Mouse (Mus musculus) liver, embryonic 14.5 days (tissue): ENCODE data around the gene Txndc12. TPM values are rescaled to one million over a fixed set of nuclear protein-coding genes. Genes with fewer than 3 reads are reported as not detected.

ENCODE experiments used
- ATAC-seq: fragments of 200-750 bp; cut with Nextera tagmentation; 2 replicates; pipeline ENCODE4 v1.8.0; 2017; ENCODE audit warnings: moderate number of reproducible peaks, mild to moderate bottlenecking, moderate library complexity; ENCODE audit not compliant: insufficient read depth
- DNase-seq, 3 experiments: peaks; one replicate each; pipeline ENCODE4 v3.0.0-alpha.2; 2012 to 2013; ENCODE audit warnings: low read depth in 3 of 3, low spot score in 3 of 3
- H3K27ac ChIP-seq: fragments of 300-500 bp; sonication (generic); 2 replicates; pipeline ENCODE4 v1.5.1; 2014; ENCODE audit warnings: moderate library complexity, mild to moderate bottlenecking, control low read depth, inconsistent platforms
- H3K27me3 ChIP-seq: fragments of 300-500 bp; sonication (generic); 2 replicates; pipeline ENCODE4 v1.6.1; 2014; ENCODE audit warnings: mild to moderate bottlenecking, low read length, moderate library complexity; ENCODE audit not compliant: control insufficient read depth, insufficient read depth
- H3K36me3 ChIP-seq: fragments of 300-500 bp; sonication (generic); replicated peaks from 2 replicates; pipeline ENCODE4 v1.6.1; 2014; ENCODE audit warnings: low read depth; ENCODE audit not compliant: control insufficient read depth, insufficient read depth
- H3K4me1 ChIP-seq, 2 experiments: fragments of 200-500 bp in 1 of 2; fragments of 300-500 bp in 1 of 2; sonication (generic) in 1 of 2; replicated peaks; 2 replicates each; pipeline ENCODE4 v1.6.1; 2012 to 2014; ENCODE audit warnings: antibody characterized with exemption in 1 of 2, inconsistent platforms in 1 of 2, low read length in 1 of 2; ENCODE audit not compliant: control insufficient read depth in 2 of 2, insufficient read depth in 2 of 2
- H3K4me2 ChIP-seq: fragments of 300-500 bp; sonication (generic); 2 replicates; pipeline ENCODE4 v1.6.1; 2014; ENCODE audit warnings: low read depth, mild to moderate bottlenecking, control low read depth, moderate library complexity
- H3K4me3 ChIP-seq, 2 experiments: fragments of 200-500 bp in 1 of 2; fragments of 300-500 bp in 1 of 2; sonication (generic) in 1 of 2; 2 replicates each; pipeline ENCODE4 v1.5.1; 2012 to 2014; ENCODE audit warnings: low read depth in 2 of 2, low read length in 2 of 2, mild to moderate bottlenecking in 2 of 2, control low read depth in 1 of 2, inconsistent platforms in 1 of 2, moderate library complexity in 1 of 2; ENCODE audit not compliant: insufficient read depth in 1 of 2
- H3K9ac ChIP-seq: fragments of 300-500 bp; sonication (generic); replicated peaks from 2 replicates; pipeline ENCODE4 v1.6.1; 2014; ENCODE audit warnings: mild to moderate bottlenecking, control low read depth, moderate library complexity
- H3K9me3 ChIP-seq: fragments of 300-500 bp; sonication (generic); 2 replicates; pipeline ENCODE4 v1.6.1; 2016; ENCODE audit warnings: low read length, mixed read lengths; ENCODE audit not compliant: control insufficient read depth
- CTCF ChIP-seq: IDR thresholded peaks from 2 replicates; pipeline ENCODE4 v1.5.1; 2016; ENCODE audit warnings: antibody characterized with exemption, low read depth, control low read depth
- EP300 ChIP-seq: IDR thresholded peaks from 2 replicates; pipeline ENCODE4 v1.6.1; 2016; ENCODE audit warnings: antibody characterized with exemption, low read depth
- WGBS: fragments of 180-500 bp; shearing (Covaris S2); extraction: QIAGEN DNeasy Blood & Tissue Kit; methylation state at CpG from one replicate; pipeline ENCODE4 v1.1.7; 2014; ENCODE audit not compliant: insufficient replicate concordance; 5-methylcytosine and 5-hydroxymethylcytosine counted together
- polyA plus RNA-seq, 2 experiments: library from polyadenylated mRNA; depleted of rRNA in 1 of 2; stranded (reverse) in 1 of 2; unstranded in 1 of 2; fragments of >200 nt; fragmentation: Nextera tagmentation in 1 of 2; extraction: Ambion mirVana in 1 of 2; gene quantifications; 2 replicates each; pipeline versions ENCODE4 v1.2.1 to v1.2.3; 2012 to 2014

Gene Txndc12
- polyA plus RNA-seq, 2 experiments, result 12.4 to 25.1 TPM

DNA sequence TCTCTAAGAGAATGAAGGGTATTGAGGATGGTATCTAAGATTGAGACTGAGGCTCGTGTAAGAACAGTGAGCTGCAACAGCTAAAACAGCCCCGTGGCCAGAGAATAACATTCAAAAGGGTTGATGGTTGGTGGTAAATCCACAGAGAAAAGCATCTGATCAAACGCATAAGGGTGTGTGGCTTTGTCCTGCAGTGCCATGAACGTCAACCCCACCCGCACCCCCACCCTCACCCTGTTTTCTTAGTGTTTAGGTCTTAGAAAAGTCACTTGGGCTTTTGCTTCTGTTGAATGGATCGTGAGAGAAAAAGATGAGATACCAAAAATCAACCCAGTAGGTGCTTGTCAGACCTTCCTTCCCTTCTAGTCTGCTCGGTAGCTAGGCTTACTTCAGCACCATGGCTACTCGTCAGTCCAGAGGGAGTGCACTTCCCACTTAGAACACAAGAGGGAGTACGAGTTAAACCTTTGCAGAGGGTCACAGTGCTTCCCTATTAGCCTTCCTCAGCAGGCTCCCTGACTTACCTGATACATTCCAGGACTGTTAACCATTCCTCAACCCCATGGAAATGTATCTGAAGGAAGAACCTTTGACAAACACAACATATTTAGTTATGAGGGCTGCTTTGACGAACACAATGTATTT, 35.5 kb downstream of the Txndc12 start:
- Histone ChIP-seq H3K27ac (no peak overlapping the region), H3K36me3 (no peaks in the 10 kb centered on the region), H3K4me1 (peaks cover 6 to 7% of the 10 kb centered on the region in 2 experiments; a peak in 3 of 4 replicates), H3K9ac (no peak overlapping the region), H3K4me2 (no peak overlapping the region), H3K4me3 (no peak overlapping the region), H3K27me3 (no peaks in the 10 kb centered on the region), H3K9me3 (no peaks in the 10 kb centered on the region)
- peak; percentile 94 for TF ChIP-seq CTCF
- no peak for TF ChIP-seq EP300
- ATAC-seq (peak; percentile 58), DNase-seq (peak; percentile 73 to 78 (median 73))
- 25% methylated on average over 10 of the region's 10 CpGs for WGBS

DNA sequence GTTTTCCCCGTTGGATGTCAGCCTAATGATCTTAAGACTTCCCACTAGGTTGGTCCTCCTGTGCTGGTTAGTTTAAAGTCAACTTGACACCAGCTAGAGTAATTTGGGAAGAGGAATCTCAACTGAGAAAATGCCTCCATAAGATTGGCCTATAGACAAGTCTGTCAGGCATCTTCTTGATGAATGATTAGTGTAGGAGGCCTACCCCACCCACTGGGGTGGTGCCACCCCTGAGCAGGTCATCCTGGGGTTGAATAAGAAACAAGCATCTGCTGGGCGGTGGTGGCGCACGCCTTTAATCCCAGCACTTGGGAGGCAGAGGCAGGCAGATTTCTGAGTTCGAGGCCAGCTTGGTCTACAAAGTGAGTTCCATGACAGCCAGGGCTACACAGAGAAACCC, 39.3 kb downstream of the Txndc12 start:
- no peaks in the 10 kb centered on the region for H3K36me3 ChIP-seq
- H3K4me2 ChIP-seq, result no peak overlapping the region
- H3K4me1 ChIP-seq, result no peaks in the 10 kb centered on the region
- 74% methylated on average over 5 of the region's 5 CpGs for WGBS
- H3K27me3 ChIP-seq, result no peaks in the 10 kb centered on the region
- TF ChIP-seq EP300, result no peak
- TF ChIP-seq CTCF, result no peak
- H3K9me3 ChIP-seq, result no peaks in the 10 kb centered on the region
- DNase-seq (no peak), ATAC-seq (no peak)
- H3K9ac ChIP-seq, result no peak overlapping the region
- no peak overlapping the region for H3K27ac ChIP-seq
- no peak overlapping the region for H3K4me3 ChIP-seq

GRCm38 (mm10) chr4:108877901-108878300, 43.5 kb downstream of the Txndc12 start:
- Histone ChIP-seq H3K4me3 (no peak overlapping the region), H3K4me2 (no peak overlapping the region), H3K9ac (no peak overlapping the region)

DNA sequence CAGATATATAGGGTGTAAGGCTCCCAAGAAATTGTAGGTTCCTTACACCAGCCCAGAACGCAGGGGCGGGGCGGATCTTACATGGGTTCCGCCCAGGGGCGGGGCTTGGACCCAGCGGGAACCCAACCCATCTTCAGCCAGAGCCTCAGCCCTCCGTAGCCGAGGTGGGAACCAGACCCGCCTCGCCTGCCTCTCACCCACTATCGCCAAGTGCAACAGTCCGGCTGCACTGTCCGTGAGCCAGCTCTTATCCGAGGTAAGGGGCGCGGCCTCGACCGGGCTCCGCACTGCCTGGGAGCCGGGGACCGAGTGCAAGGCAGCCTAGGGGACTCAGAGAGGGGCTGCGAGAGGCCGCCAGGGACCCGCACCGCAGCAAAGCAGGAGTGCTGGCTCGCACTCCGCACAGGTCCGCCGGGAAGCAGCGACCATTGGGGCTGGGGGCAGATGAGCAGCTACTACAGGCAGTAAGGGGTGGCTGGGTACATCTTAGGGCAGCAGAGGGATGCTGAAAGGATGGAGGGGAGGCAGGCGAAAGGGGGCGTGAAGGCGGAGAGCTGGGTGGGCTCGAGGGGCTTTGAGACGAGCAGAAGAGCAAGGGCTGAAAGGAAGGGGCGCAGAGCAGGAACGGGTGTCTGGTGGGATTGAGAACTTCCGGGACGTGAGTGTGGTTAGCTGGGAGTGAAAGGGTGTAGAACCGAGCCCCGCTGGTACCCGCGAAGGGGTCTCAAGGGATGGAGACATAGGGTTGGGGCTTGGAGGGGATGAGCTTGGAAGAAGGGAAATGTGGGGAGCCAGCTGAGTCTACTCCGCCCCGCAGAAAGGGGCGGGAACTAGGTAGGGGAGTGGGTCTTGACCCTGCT, 44.8 kb downstream of the Txndc12 start, which contains the start of gene Rab3b:
Gene Rab3b (plus strand): TSS at position 101 of the 860 bp plus-strand sequence.
- 1% methylated on average over 46 of the region's 46 CpGs for WGBS
- TF ChIP-seq EP300, result no peak
- no peak for TF ChIP-seq CTCF

More at GRCm38 (mm10) chr4:108877901-108878300, 43.5 kb downstream of the Txndc12 start:
- no peak overlapping the region for H3K27ac ChIP-seq
- 59% methylated on average over 6 of the region's 6 CpGs for WGBS
- no peaks in the 10 kb centered on the region for H3K36me3 ChIP-seq
- peaks cover 7% of the 10 kb centered on the region for H3K27me3 ChIP-seq
- H3K9me3 ChIP-seq, result no peaks in the 10 kb centered on the region
- no peaks in the 10 kb centered on the region; a peak in 1 of 4 replicates for H3K4me1 ChIP-seq
- no peak for ATAC-seq
- TF ChIP-seq EP300, result no peak
- TF ChIP-seq CTCF, result no peak
- no peak for DNase-seq

DNA sequence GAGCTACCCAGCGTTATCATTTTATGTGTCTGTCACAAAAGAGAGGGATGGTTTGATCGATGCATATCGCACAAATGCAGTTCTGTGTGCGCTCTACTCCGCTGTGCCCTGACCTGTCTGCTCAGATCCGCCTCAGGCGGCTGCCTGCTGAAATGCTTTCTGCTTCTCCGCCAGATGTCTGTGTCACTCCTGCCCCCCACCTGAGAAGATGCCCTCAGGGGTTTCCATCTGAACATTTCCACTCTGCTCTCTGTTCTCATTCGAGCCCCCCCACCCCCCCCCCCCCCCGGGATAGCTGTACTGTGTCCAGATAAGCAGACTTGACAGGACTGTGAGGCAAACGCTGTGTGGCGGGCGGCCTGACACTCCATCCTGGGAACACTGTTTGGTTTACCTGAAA, 49.4 kb downstream of the Txndc12 start:
- Histone ChIP-seq H3K9me3 (no peaks in the 10 kb centered on the region), H3K27ac (no peak overlapping the region), H3K4me3 (no peak overlapping the region), H3K36me3 (no peaks in the 10 kb centered on the region), H3K27me3 (peaks cover 7% of the 10 kb centered on the region), H3K4me1 (no peaks in the 10 kb centered on the region; a peak in 1 of 4 replicates), H3K9ac (no peak overlapping the region), H3K4me2 (no peak overlapping the region)
- 57% methylated on average over 13 of the region's 13 CpGs for WGBS
- no peak for TF ChIP-seq EP300
- no peak for TF ChIP-seq CTCF
- DNase-seq, result no peak
- ATAC-seq, result no peak

More for the DNA sequence above, 44.8 kb downstream of the Txndc12 start, which contains the start of gene Rab3b:
- ATAC-seq (peak; percentile 95), DNase-seq (peak; percentile 36 to 68 (median 42))
- peak within 1 kb of the TSS; percentile 31; the same call in 1 of the 2 replicates for H3K9ac ChIP-seq
- H3K27me3 ChIP-seq, result peaks cover 7% of the 10 kb centered on the region
- H3K27ac ChIP-seq, result no peak within 1 kb of the TSS
- H3K4me1 ChIP-seq, result no peaks in the 10 kb centered on the region; a peak in 1 of 4 replicates
- peak within 1 kb of the TSS; percentile 85 for H3K4me2 ChIP-seq
- no peaks in the 10 kb centered on the region for H3K9me3 ChIP-seq
- peak within 1 kb of the TSS; percentile 22 to 49 for H3K4me3 ChIP-seq
- no peaks in the 10 kb centered on the region for H3K36me3 ChIP-seq
